Mouse (Mus musculus) cortical plate, adult 2 months (tissue): Measurements from ENCODE around the gene Scd4. TPM values are rescaled to one million over a fixed set of nuclear protein-coding genes. Genes with fewer than 3 reads are reported as not detected.
"Not testable (repeated sequence)": the region's sequence is repeated elsewhere in the genome, so short reads cannot be mapped to it uniquely, and the experiment has no call there.

ENCODE experiments used
- H3K27ac ChIP-seq: fragments of 200-500 bp; 2 replicates; pipeline ENCODE4 v1.5.1; 2012; ENCODE audit warnings: low read length, control low read depth, inconsistent platforms; ENCODE audit not compliant: insufficient read depth
- H3K4me1 ChIP-seq: fragments of 200-500 bp; 2 replicates; pipeline ENCODE4 v1.6.1; 2011; ENCODE audit warnings: low read length; ENCODE audit not compliant: control insufficient read depth, insufficient read depth
- H3K4me3 ChIP-seq: fragments of 200-500 bp; 2 replicates; pipeline ENCODE4 v1.5.1; 2011; ENCODE audit warnings: mild to moderate bottlenecking, low read length, control low read depth; ENCODE audit not compliant: insufficient read depth
- CTCF ChIP-seq: fragments of 200-500 bp; IDR thresholded peaks from 2 replicates; pipeline ENCODE4 v1.5.1; 2011; ENCODE audit warnings: mild to moderate bottlenecking, control low read depth, low read length; ENCODE audit not compliant: insufficient read depth; ENCODE audit errors: extremely low read depth
- POLR2A ChIP-seq: fragments of 200-500 bp; IDR thresholded peaks from 2 replicates; pipeline ENCODE4 v1.6.1; 2011; ENCODE audit warnings: mild to moderate bottlenecking, low read length, control low read depth; ENCODE audit not compliant: insufficient read depth; ENCODE audit errors: extremely low read depth
- polyA plus RNA-seq: library from polyadenylated mRNA; depleted of rRNA; stranded (reverse); fragments of >200 nt; gene quantifications from 2 replicates; pipeline ENCODE4 v1.2.3, GENCODE M21; 2012

The Scd4 gene
- polyA plus RNA-seq, 1 experiment, result 0.33 TPM

DNA sequence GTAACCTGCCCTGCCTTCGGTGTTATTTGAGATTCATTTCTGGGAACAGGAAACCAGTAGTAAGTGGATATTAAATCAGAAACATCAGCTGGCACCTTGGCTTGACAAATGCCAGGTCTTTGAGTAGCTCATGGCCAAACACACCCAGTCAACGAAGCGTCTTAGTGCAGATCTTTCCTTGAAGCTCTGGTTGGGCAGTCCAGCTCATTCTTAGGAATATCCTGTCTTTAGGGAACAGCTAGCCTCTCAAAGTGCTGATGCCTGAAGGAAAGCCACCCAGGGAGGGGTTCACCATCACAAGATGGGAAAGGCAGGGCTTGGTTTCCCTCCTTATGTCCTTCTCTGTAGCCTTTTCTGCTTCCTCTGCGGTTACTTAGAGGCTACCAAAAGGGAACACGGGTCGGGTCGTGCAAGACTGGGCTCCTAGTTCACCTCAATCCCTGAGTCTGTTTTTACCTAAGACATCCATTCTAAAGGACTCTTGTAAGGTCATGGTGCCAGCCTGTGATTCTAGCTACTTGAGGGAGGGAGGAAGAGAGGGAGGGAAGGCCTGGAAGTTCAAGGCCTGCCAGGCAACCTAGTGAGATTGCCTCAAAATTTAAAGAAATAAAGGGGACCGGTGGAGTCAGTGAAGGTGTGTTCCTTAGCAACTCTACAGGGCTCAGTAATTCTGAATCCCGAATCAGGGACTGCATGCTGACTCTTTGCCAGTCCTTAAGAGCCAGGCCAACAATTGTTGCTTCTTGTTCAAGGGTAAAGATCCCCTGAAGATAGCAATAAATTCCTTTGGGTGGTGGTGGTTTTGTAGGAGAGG is 25.6 kb upstream of the Scd4 start:
- no peak for TF ChIP-seq CTCF
- H3K27ac ChIP-seq, result no peak overlapping the region

GRCm38 (mm10) chr19:44307915-44308470 is 24.9 kb upstream of the Scd4 start:
- no peak overlapping the region for H3K27ac ChIP-seq
- no peak for TF ChIP-seq CTCF
- H3K4me1 ChIP-seq, result peaks cover 4% of the 10 kb centered on the region; the same call in 1 of the 2 replicates
- no peak overlapping the region for H3K4me3 ChIP-seq

More for the DNA sequence above, 25.6 kb upstream of the Scd4 start:
- H3K4me3 ChIP-seq, result no peak overlapping the region
- peaks cover 9% of the 10 kb centered on the region for H3K4me1 ChIP-seq

GRCm38 (mm10) chr19:44308611-44309246 is 24.2 kb upstream of the Scd4 start:
- Histone ChIP-seq H3K4me1 (peaks cover 3% of the 10 kb centered on the region; the same call in 1 of the 2 replicates), H3K4me3 (no peak overlapping the region)
- no peak for TF ChIP-seq CTCF
- no peak for TF ChIP-seq POLR2A

GRCm38 (mm10) chr19:44309351-44310154 is 23.3 kb upstream of the Scd4 start:
- no peak overlapping the region for H3K4me3 ChIP-seq
- H3K4me1 ChIP-seq, result peaks cover 4% of the 10 kb centered on the region
- H3K27ac ChIP-seq, result no peak overlapping the region
- TF ChIP-seq CTCF (no peak), POLR2A (no peak)

More at GRCm38 (mm10) chr19:44308611-44309246, 24.2 kb upstream of the Scd4 start:
- no peak overlapping the region for H3K27ac ChIP-seq

GRCm38 (mm10) chr19:44310155-44310575 is 22.7 kb upstream of the Scd4 start:
- H3K4me1 ChIP-seq, H3K27ac ChIP-seq, H3K4me3 ChIP-seq: not testable (repeated sequence)

DNA sequence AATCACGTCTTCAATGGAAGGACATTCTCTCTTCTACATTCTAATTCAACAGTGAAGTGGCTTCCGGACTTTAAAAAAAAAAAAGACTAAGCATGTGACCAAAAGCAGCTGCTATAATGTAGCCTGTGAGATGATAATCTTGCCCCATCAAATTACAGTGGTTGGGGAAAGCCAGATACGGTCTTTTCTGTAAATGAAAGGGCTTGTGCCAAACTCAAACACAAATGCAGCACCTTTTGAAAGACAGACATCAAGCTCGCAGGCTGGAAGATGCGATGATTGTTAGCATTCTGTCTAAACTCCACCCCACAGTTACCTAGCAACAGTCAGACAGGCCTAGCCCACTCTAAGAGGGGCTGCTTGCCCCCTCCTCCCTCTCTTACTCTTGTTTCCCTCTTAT is 22.1 kb upstream of the Scd4 start:
- TF ChIP-seq POLR2A (no peak), CTCF (no peak)
- Histone ChIP-seq H3K4me1 (peaks cover 4% of the 10 kb centered on the region), H3K4me3 (no peak overlapping the region), H3K27ac (no peak overlapping the region)

DNA sequence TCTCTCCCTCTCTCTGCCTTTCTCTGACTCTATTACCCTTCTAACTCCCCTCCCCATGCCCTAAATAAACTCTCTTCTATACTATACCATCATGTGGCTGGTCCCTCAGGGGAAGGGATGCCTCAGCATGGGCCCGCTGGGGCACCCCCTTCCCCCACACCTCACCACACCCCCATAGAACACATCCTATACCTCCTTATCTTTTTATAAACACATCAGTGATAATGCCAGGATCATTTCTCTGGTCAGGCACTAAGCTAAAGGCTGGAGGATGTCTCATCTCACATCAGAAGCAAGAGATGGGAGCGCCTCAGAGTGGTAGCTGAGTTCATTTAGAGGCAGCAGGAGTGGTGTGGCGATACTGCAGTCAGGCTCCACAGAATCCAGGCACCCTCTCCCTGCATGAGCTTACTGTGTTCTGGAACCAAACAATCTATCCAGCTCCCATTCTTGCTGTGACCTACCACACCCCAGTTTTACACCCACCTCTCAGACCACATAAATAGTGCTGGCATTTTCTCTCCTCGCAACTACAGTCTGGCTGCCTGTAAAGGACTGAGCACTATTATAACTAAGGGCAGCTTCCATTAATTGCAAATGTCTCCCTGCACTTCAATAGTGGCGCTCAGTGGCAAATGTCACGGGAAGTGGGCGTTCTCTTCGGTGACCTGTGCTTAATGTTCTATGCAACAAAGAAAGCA is 21.4 kb upstream of the Scd4 start:
- Histone ChIP-seq H3K4me1 (peaks cover 2% of the 10 kb centered on the region), H3K27ac (peak overlapping the region; percentile 11), H3K4me3 (no peak overlapping the region)
- no peak for TF ChIP-seq CTCF

- H3K27ac ChIP-seq, result peak overlapping the region; percentile 11
- no peak overlapping the region for H3K4me3 ChIP-seq
- peaks cover 2% of the 10 kb centered on the region for H3K4me1 ChIP-seq
- no peak for TF ChIP-seq POLR2A
- TF ChIP-seq CTCF, result no peak
Observed at GRCm38 (mm10) chr19:44312007-44312360, 20.9 kb upstream of the Scd4 start.

DNA sequence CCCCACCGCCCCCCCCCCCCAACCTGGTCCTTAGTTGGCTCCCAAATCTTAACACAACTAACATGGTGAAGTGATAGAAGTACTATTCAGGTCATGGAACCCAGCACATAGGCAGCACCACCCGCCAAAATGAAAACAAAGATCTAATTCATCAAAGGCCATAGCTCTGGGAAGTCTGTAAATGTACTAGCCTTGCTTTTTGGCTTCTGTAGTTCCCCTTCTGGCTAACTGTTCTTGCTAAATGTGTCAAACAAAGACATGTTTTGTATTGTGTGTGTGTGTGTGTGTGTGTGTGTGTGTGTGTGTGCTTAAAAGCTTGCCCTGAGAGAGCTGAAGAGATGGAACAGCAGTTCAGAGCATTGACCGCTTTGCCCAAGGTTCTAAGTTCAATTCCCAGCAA is 19.8 kb upstream of the Scd4 start:
- TF ChIP-seq CTCF, result no peak
- TF ChIP-seq POLR2A, result no peak
- no peak overlapping the region for H3K4me3 ChIP-seq
- no peak overlapping the region for H3K27ac ChIP-seq
- H3K4me1 ChIP-seq, result peaks cover 2% of the 10 kb centered on the region
